Mouse (Mus musculus): ENCODE data around the gene Cyp2f2.

DNA sequence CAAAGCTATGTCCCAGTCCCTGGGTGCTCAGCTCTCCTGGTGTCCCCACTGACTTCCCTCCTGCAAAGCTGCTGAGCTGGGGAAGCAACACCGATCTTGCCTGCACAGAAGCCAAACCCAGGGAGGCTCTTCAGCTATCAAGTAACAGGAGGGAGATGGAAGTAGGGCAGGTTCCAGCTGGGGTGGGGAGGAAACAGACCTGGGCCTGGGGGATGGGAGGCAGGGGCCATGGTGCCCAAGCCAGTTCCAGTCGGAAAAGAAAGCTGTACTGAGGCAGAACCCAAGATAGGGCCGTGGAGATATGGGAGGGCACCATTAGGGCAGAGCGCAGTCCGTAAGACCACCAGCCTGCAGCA lies 43.7 kb downstream of the Cyp2f2 start:
- TF ChIP-seq CTCF (conservative IDR thresholded peaks at IDR 0.05; ENCODE audit: insufficient read depth, insufficient read length, low read depth, low read length) (no peak), POLR2A (IDR thresholded peaks at IDR 0.05; ENCODE audit: low read depth, low read length) (no peak)
